ENCODE assay signal across 7 mouse cellular contexts in the genomic region with DNA sequence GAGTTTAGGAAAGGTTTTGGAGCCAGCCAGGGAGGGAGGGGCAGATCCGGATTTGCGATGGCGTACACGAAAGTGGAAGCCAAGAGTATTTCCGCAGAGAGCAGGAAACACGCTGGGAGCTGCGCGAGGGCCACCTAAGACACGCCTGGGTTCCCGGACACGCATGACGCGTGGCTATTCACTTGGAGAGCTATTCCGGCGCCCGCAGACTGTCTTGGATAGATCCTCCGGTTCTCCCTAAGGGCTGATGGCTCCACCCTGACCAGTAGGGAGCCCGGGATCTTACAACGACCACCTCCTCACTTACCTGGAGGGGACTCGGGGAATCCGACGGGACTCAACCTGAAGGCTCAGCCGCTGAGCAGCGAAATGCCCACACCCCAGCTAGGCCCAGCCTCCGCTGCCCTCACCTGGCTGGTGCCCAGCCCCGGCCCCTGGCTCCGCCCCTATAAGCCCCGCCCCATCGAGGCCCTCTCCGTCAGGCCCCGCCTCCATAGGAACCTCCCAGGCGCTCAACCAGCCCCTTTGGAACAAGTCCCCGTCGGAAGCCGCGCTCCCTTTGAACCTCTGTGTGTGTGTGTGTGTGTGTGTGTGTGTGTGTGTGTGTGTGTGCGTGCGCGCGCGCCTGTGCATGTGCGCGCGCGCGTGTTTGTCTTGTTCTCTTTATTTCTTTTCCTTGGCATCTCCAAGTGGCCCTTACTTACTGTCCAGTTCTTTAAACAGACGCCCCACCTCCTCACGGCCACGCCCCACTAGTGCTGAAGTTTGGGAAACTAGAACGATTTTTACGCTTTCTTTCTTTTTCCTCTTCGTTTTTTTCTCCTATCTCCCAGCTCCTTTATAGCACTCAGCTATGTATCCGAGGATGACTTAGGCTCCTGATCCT. TPM values are rescaled to one million over a fixed set of nuclear protein-coding genes. Genes with fewer than 3 reads are reported as not detected.
DNase-seq lines count a peak whose midpoint lies in the region; ATAC-seq lines count a peak whose summit lies in the region.

No protein-coding gene starts in this region.

- peak; percentile 96 for DNase-seq in adrenal gland, postnatal 10 days
- peak; percentile 35 for DNase-seq in embryo, embryonic 11.5 days (ENCODE audit: low read depth, low spot score)
- DNase-seq in heart, adult 11 months: peak; percentile 100
- DNase-seq in kidney, adult 11 months: peak; percentile 91
- DNase-seq in spleen, adult 12 weeks (ENCODE audit: low spot score): peak; percentile 67

- H3K27me3 ChIP-seq in limb, embryonic 12.5 days: peaks cover 66% of the 10 kb centered on the region
- H3K27me3 ChIP-seq in midbrain, embryonic 13.5 days: peaks cover 55% of the 10 kb centered on the region

- peak overlapping the region; percentile 66 for H3K4me2 ChIP-seq in limb, embryonic 12.5 days
- peak overlapping the region; percentile 64 for H3K4me2 ChIP-seq in midbrain, embryonic 13.5 days (replicated peaks)

- ATAC-seq in limb, embryonic 12.5 days (ENCODE audit: insufficient number of reproducible peaks, insufficient read depth, low FRiP score, low TSS enrichment, low read depth): peak; percentile 34; the same call in 1 of the 2 replicates
- ATAC-seq in midbrain, embryonic 13.5 days: peak; percentile 67

- 1% methylated on average over 43 of the region's 53 CpGs for WGBS in limb, embryonic 12.5 days
- under 1% methylated on average over 53 of the region's 53 CpGs for WGBS in midbrain, embryonic 13.5 days

- no peaks in the 10 kb centered on the region for H3K36me3 ChIP-seq in limb, embryonic 12.5 days
- no peaks in the 10 kb centered on the region for H3K36me3 ChIP-seq in midbrain, embryonic 13.5 days

- H3K4me3 ChIP-seq in limb, embryonic 12.5 days (replicated peaks): peak overlapping the region; percentile 50
- peak overlapping the region; percentile 42 for H3K4me3 ChIP-seq in midbrain, embryonic 13.5 days (replicated peaks)

- H3K4me1 ChIP-seq in limb, embryonic 12.5 days (replicated peaks): peaks cover 10% of the 10 kb centered on the region; the same call in 1 of the 2 replicates
- peaks cover 24% of the 10 kb centered on the region for H3K4me1 ChIP-seq in midbrain, embryonic 13.5 days (replicated peaks)

- no peaks in the 10 kb centered on the region for H3K9me3 ChIP-seq in limb, embryonic 12.5 days
- no peaks in the 10 kb centered on the region for H3K9me3 ChIP-seq in midbrain, embryonic 13.5 days

- H3K27ac ChIP-seq in limb, embryonic 12.5 days: no peak overlapping the region
- no peak overlapping the region for H3K27ac ChIP-seq in midbrain, embryonic 13.5 days

- peak overlapping the region; percentile 44; the same call in 1 of the 2 replicates for H3K9ac ChIP-seq in limb, embryonic 12.5 days (replicated peaks)
- H3K9ac ChIP-seq in midbrain, embryonic 13.5 days (replicated peaks): peak overlapping the region; percentile 11; the same call in 1 of the 2 replicates

RNA-seq across cellular contexts. Expression of a gene that starts 3.5 kb away (rescaled TPM):
- 1 to 10 TPM; 4.4 to 4.8 TPM for total RNA-seq in adrenal gland, postnatal 10 days (2021)
- polyA plus RNA-seq in limb, embryonic 12.5 days (2016; fragmentation: Nextera tagmentation; extraction: Ambion mirVana): 1.8 and 1.9 TPM in 2 replicates
- 1.2 and 1.3 TPM in 2 replicates for polyA plus RNA-seq in midbrain, embryonic 13.5 days (2015; fragmentation: Nextera tagmentation; extraction: Ambion mirVana)

RNA-seq across cellular contexts. Expression of a gene that starts 26.1 kb away (rescaled TPM):
- total RNA-seq in adrenal gland, postnatal 10 days (2021): 10 to 100 TPM; 39.2 to 56.6 TPM
- polyA plus RNA-seq in limb, embryonic 12.5 days (2016; fragmentation: Nextera tagmentation; extraction: Ambion mirVana): 30.4 and 36.5 TPM in 2 replicates
- polyA plus RNA-seq in midbrain, embryonic 13.5 days (2015; fragmentation: Nextera tagmentation; extraction: Ambion mirVana): 12.3 and 13.7 TPM in 2 replicates

RNA-seq across cellular contexts. Expression of a gene that starts 27.1 kb away (rescaled TPM):
- 10 to 100 TPM; 51.1 to 56.2 TPM for total RNA-seq in adrenal gland, postnatal 10 days (2021)
- polyA plus RNA-seq in limb, embryonic 12.5 days (2016; fragmentation: Nextera tagmentation; extraction: Ambion mirVana): 30.0 and 31.1 TPM in 2 replicates
- polyA plus RNA-seq in midbrain, embryonic 13.5 days (2015; fragmentation: Nextera tagmentation; extraction: Ambion mirVana): 19.6 and 20.6 TPM in 2 replicates

RNA-seq across cellular contexts. Expression of a gene that starts 47.4 kb away (rescaled TPM):
- 100 to 1,000 TPM; 426 to 804 TPM for total RNA-seq in adrenal gland, postnatal 10 days (2021)
- polyA plus RNA-seq in limb, embryonic 12.5 days (2016; fragmentation: Nextera tagmentation; extraction: Ambion mirVana): 0.08 and 1.00 TPM in 2 replicates
- 0.34 and 1.1 TPM in 2 replicates for polyA plus RNA-seq in midbrain, embryonic 13.5 days (2015; fragmentation: Nextera tagmentation; extraction: Ambion mirVana)

Comparison
In these comparisons a context has a peak if more than half of its experiments do, and no peak if none do; other contexts are left out.
1. DNase-seq: peak in every context shown above with its lines; median percentile 100 in heart, adult 11 months; 96 in adrenal gland, postnatal 10 days; 91 in kidney, adult 11 months; 67 in spleen, adult 12 weeks; 35 in embryo, embryonic 11.5 days.